Mouse (Mus musculus) ES-Bruce4 (cell line): Measurements from ENCODE around the gene Prr12. TPM values are rescaled to one million over a fixed set of nuclear protein-coding genes. Genes with fewer than 3 reads are reported as not detected.

Source experiments
- H3K27ac ChIP-seq: 2 replicates; pipeline ENCODE4 v1.5.1; 2012; ENCODE audit warnings: low read length, inconsistent platforms; ENCODE audit not compliant: insufficient read depth
- H3K27me3 ChIP-seq: 2 replicates; pipeline ENCODE4 v1.6.1; 2012; ENCODE audit warnings: mild to moderate bottlenecking, low read length, inconsistent platforms; ENCODE audit not compliant: control insufficient read depth, poor library complexity, insufficient read depth, severe bottlenecking
- H3K36me3 ChIP-seq: 2 replicates; pipeline ENCODE4 v1.6.1; 2012; ENCODE audit warnings: inconsistent platforms, mild to moderate bottlenecking, low read length, moderate library complexity; ENCODE audit not compliant: control insufficient read depth, poor library complexity, insufficient read depth, severe bottlenecking
- H3K4me1 ChIP-seq: one replicate; pipeline ENCODE4 v1.8.1; 2011; ENCODE audit warnings: low read length; ENCODE audit not compliant: control insufficient read depth, insufficient read depth
- H3K4me3 ChIP-seq: 2 replicates; pipeline ENCODE4 v1.5.1; 2011; ENCODE audit warnings: low read depth, mild to moderate bottlenecking, low read length
- H3K9ac ChIP-seq: 2 replicates; pipeline ENCODE4 v1.6.1; 2012; ENCODE audit warnings: low read depth, mild to moderate bottlenecking, inconsistent platforms; ENCODE audit not compliant: poor library complexity, severe bottlenecking
- H3K9me3 ChIP-seq: replicated peaks from 2 replicates; pipeline ENCODE4 v1.6.1; 2012; ENCODE audit warnings: mild to moderate bottlenecking, low read length, inconsistent platforms; ENCODE audit not compliant: control insufficient read depth, poor library complexity, insufficient read depth, severe bottlenecking
- CTCF ChIP-seq: IDR thresholded peaks from one replicate; pipeline ENCODE4 v1.8.1; 2011; ENCODE audit warnings: low read depth, low read length
- EP300 ChIP-seq: IDR thresholded peaks from 2 replicates; pipeline ENCODE4 v1.6.1; 2011; ENCODE audit warnings: low read depth, low read length; ENCODE audit not compliant: insufficient read depth
- POLR2A ChIP-seq: IDR thresholded peaks from one replicate; pipeline ENCODE4 v1.8.1; 2011; ENCODE audit warnings: low read length; ENCODE audit not compliant: insufficient read depth
- polyA plus RNA-seq: library from polyadenylated mRNA; stranded (reverse); fragments of >200 nt; gene quantifications from 2 replicates; pipeline ENCODE4 v1.2.4, GENCODE M21; 2011; ENCODE audit warnings: low read depth; ENCODE audit not compliant: missing spikeins, insufficient read depth, insufficient read length

The Prr12 gene
- polyA plus RNA-seq, 1 experiment, result 35.0 TPM

DNA sequence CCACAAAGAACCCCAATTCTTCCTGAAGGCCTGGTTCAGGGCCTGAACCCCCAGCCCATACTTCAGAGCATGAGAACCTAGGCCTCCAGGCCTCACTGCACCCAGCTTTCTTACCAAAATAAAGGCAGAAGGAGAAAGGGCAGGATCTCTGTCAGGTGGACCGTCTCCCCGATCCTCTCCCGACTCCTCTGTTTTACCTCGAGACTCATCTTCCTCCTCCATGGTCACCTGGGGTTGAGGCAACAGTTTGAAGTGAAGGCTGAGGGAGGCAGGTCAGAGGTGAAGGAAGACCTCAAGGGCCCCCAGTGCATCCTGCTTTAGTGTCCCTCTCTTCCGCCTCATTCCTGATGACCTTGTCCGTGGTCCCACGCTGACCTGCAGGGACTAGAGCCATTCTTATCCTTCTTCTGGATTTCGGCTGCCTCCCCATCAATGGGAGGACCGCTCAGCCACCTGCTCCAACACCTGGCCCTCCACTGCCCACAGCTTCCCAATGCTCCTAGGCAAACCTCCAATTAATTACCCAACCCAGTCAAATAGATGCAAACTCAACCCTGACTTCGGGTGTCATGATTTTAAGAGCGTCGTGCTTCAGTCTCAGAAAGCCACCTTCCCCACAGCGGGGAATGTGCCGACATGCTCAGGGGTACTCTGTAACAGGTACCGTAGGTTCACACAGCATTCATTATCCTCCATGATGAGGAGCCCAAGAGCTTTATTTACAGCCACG lies 39.1 kb downstream of the Prr12 start:
- Histone ChIP-seq H3K27me3 (no peaks in the 10 kb centered on the region), H3K4me1 (no peaks in the 10 kb centered on the region), H3K36me3 (peaks cover 17% of the 10 kb centered on the region; the same call in 1 of the 2 replicates), H3K27ac (no peak overlapping the region), H3K9me3 (no peaks in the 10 kb centered on the region), H3K4me3 (no peak overlapping the region), H3K9ac (no peak overlapping the region)
- TF ChIP-seq EP300, result no peak
- TF ChIP-seq POLR2A, result no peak
- no peak for TF ChIP-seq CTCF

- Histone ChIP-seq H3K9ac (no peak overlapping the region), H3K27ac (no peak overlapping the region), H3K9me3 (no peaks in the 10 kb centered on the region), H3K27me3 (no peaks in the 10 kb centered on the region), H3K4me3 (no peak overlapping the region), H3K4me1 (no peaks in the 10 kb centered on the region), H3K36me3 (peaks cover 17% of the 10 kb centered on the region; the same call in 1 of the 2 replicates)
- TF ChIP-seq EP300, result no peak
- TF ChIP-seq CTCF, result no peak
- TF ChIP-seq POLR2A, result no peak
Observed at GRCm38 (mm10) chr7:45012824-45013223, 39.9 kb downstream of the Prr12 start.

GRCm38 (mm10) chr7:45012011-45012410 lies 40.7 kb downstream of the Prr12 start:
- Histone ChIP-seq H3K4me3 (no peak overlapping the region), H3K36me3 (peaks cover 18% of the 10 kb centered on the region; the same call in 1 of the 2 replicates)
- TF ChIP-seq EP300 (no peak), CTCF (no peak)

GRCm38 (mm10) chr7:45008411-45008810 lies 44.3 kb downstream of the Prr12 start:
- H3K4me1 ChIP-seq, result no peaks in the 10 kb centered on the region
- H3K36me3 ChIP-seq, result peaks cover 27% of the 10 kb centered on the region
- H3K9me3 ChIP-seq, result no peaks in the 10 kb centered on the region
- no peaks in the 10 kb centered on the region for H3K27me3 ChIP-seq
- H3K9ac ChIP-seq, result peak overlapping the region; percentile 11; the same call in 1 of the 2 replicates
- H3K27ac ChIP-seq, result no peak overlapping the region
- no peak overlapping the region for H3K4me3 ChIP-seq
- TF ChIP-seq CTCF (no peak), POLR2A (no peak), EP300 (no peak)

More at GRCm38 (mm10) chr7:45012011-45012410, 40.7 kb downstream of the Prr12 start:
- no peak overlapping the region for H3K9ac ChIP-seq
- H3K27me3 ChIP-seq, result no peaks in the 10 kb centered on the region
- no peak overlapping the region for H3K27ac ChIP-seq
- no peaks in the 10 kb centered on the region for H3K9me3 ChIP-seq
- no peaks in the 10 kb centered on the region for H3K4me1 ChIP-seq

DNA sequence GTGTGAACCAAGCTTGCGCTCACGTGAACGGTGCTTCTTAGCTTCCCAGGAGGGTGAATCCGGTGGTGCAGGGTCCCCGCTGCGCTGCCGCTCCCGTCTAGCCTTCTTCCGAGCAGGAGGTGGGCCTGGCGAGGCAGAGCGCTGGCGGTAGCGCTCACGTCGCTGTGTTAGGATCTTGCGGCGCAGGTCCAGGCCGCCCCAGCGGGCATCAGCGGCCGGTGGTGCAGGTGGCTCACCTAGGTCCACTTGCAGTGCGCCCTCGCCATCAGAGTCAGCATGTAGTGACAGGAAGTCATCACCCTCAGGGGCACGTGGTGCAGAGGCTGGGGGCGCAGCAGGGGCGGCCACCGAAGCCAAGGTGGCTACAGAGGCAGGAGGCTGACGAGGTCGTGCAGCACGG lies 44.8 kb downstream of the Prr12 start:
- Histone ChIP-seq H3K27me3 (no peaks in the 10 kb centered on the region), H3K4me1 (no peaks in the 10 kb centered on the region), H3K9me3 (no peaks in the 10 kb centered on the region), H3K27ac (no peak overlapping the region), H3K9ac (peak overlapping the region; percentile 11; the same call in 1 of the 2 replicates), H3K4me3 (peak overlapping the region; percentile 11), H3K36me3 (peaks cover 32% of the 10 kb centered on the region)
- TF ChIP-seq EP300 (no peak), CTCF (no peak), POLR2A (no peak)

DNA sequence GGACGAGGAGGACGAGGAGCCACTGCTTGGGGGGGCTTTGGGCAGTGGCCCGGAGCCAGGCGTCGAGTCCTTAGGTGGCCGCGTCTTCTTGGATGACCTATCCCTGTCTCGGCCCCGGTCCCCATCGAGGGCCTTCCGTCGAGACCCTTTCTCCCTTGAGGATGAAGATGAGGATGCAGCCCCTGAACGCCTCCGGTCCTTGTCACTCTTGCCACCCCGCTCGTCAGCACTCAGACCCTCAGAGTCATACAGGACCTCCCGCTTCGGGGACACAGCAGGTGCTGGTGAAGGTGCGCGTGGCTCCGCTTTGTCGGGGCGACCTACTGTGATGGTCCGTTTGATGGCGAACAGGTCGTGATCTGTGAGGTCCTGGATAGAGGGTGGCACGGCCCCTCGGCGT lies 45.5 kb downstream of the Prr12 start:
- Histone ChIP-seq H3K36me3 (peaks cover 26% of the 10 kb centered on the region), H3K27ac (no peak overlapping the region), H3K4me3 (peak overlapping the region; percentile 11), H3K9me3 (no peaks in the 10 kb centered on the region), H3K9ac (no peak overlapping the region), H3K4me1 (no peaks in the 10 kb centered on the region), H3K27me3 (no peaks in the 10 kb centered on the region)
- TF ChIP-seq POLR2A, result no peak
- TF ChIP-seq CTCF, result no peak
- no peak for TF ChIP-seq EP300
